Mouse (Mus musculus) intestine, embryonic 14.5 days (tissue): ENCODE data around the gene Nwd1. TPM values are rescaled to one million over a fixed set of nuclear protein-coding genes. Genes with fewer than 3 reads are reported as not detected.
A peak's percentile ranks its signal among the peaks of the same experiment; 100 is the strongest.

ENCODE experiments used
- ATAC-seq: fragments of 200-750 bp; cut with Nextera tagmentation; replicated peaks from 2 replicates; pipeline ENCODE4 v1.8.0; 2017; ENCODE audit warnings: low read depth, moderate number of reproducible peaks, moderate TSS enrichment, moderate library complexity; ENCODE audit not compliant: low FRiP score, low TSS enrichment
- DNase-seq: peaks from one replicate; pipeline ENCODE4 v3.0.0-alpha.2; 2018; ENCODE audit warnings: low spot score
- H3K27ac ChIP-seq: fragments of 300-500 bp; sonication (generic); 2 replicates; pipeline ENCODE4 v1.5.1; 2014; ENCODE audit warnings: low read depth, mild to moderate bottlenecking, control low read depth
- H3K27me3 ChIP-seq: fragments of 300-500 bp; sonication (generic); replicated peaks from 2 replicates; pipeline ENCODE4 v1.6.1; 2014; ENCODE audit warnings: low read length, control low read depth; ENCODE audit not compliant: control insufficient read depth, insufficient read depth
- H3K36me3 ChIP-seq: fragments of 300-500 bp; sonication (generic); 2 replicates; pipeline ENCODE4 v1.6.1; 2014; ENCODE audit warnings: low read length, control low read depth; ENCODE audit not compliant: control insufficient read depth, insufficient read depth
- H3K4me1 ChIP-seq: fragments of 300-500 bp; sonication (generic); replicated peaks from 2 replicates; pipeline ENCODE4 v1.6.1; 2014; ENCODE audit warnings: low read length, control low read depth, mixed read lengths; ENCODE audit not compliant: control insufficient read depth, insufficient read depth
- H3K4me2 ChIP-seq: fragments of 300-500 bp; sonication (generic); 2 replicates; pipeline ENCODE4 v1.6.1; 2014; ENCODE audit warnings: low read length
- H3K4me3 ChIP-seq: fragments of 300-500 bp; sonication (generic); 2 replicates; pipeline ENCODE4 v1.5.1; 2014; ENCODE audit warnings: low read depth, low read length, control low read depth, mixed read lengths
- H3K9ac ChIP-seq: fragments of 300-500 bp; sonication (generic); 2 replicates; pipeline ENCODE4 v1.6.1; 2014; ENCODE audit warnings: mild to moderate bottlenecking, low read length
- H3K9me3 ChIP-seq: fragments of 300-500 bp; sonication (generic); 2 replicates; pipeline ENCODE4 v1.6.1; 2016; ENCODE audit warnings: low read length, control low read depth; ENCODE audit not compliant: control insufficient read depth
- WGBS: fragments of 180-500 bp; shearing (Covaris S2); extraction: QIAGEN DNeasy Blood & Tissue Kit; methylation state at CpG from one replicate; pipeline ENCODE4 v1.1.7; 2014; 5-methylcytosine and 5-hydroxymethylcytosine counted together
- polyA plus RNA-seq: library from polyadenylated mRNA; unstranded; fragments of >200 nt; fragmentation: Nextera tagmentation; extraction: Ambion mirVana; gene quantifications from 2 replicates; pipeline ENCODE4 v1.2.1, GENCODE M21; 2014

Nwd1 gene
- polyA plus RNA-seq, 1 experiment from 2014 or later = 0.05 TPM

DNA sequence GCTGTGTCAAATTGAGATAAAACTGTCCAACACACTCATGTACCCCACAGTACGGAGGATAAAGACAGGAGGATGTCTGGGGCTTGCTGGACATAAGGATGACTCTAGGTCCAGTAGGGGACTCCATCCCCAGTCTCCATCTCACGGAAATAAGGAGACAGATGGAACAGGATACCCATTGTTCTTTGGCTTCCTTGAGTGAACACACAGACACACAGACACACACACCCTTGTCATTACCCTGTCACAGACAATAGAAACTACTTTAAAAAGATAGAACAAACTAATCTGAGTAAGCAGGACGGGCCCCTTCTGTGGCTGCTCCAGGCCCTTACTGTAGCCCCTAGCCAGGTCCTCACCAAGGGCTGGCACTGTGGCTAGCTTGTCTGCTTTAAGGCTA, 105.8 kb downstream of the Nwd1 start:
- Histone ChIP-seq H3K4me3 (no peak overlapping the region), H3K4me2 (no peak overlapping the region), H3K4me1 (no peaks in the 10 kb centered on the region), H3K27ac (no peak overlapping the region), H3K36me3 (peaks cover 94% of the 10 kb centered on the region), H3K9me3 (no peaks in the 10 kb centered on the region), H3K27me3 (no peaks in the 10 kb centered on the region), H3K9ac (no peak overlapping the region)
- peak; percentile 20 for DNase-seq
- WGBS = 86% methylated on average over 3 of the region's 3 CpGs
- ATAC-seq = no peak

DNA sequence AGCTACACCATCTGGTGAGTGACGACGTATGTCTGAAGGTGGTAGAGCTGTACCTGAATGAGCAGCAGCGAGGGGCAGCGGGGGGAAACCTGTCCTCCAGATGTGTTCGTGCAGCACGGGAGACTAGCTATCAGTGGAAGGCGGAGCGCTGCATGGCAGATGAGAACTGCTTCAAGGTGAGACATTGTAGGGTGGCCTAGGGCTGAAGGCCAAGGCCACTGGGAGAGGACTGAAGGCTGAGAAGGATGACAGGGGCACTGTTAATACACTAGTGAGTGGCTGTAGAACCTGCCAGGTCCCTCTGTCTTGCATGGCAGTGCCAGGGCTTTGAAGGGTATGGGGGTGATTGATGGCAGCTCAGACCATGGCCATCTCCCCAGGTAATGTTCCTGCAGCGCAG, 106.7 kb downstream of the Nwd1 start:
- 94% methylated on average over 9 of the region's 9 CpGs for WGBS
- H3K4me3 ChIP-seq = no peak overlapping the region
- no peaks in the 10 kb centered on the region for H3K9me3 ChIP-seq
- no peak overlapping the region for H3K9ac ChIP-seq
- no peak overlapping the region for H3K4me2 ChIP-seq
- peaks cover 94% of the 10 kb centered on the region for H3K36me3 ChIP-seq
- H3K4me1 ChIP-seq = no peaks in the 10 kb centered on the region
- H3K27ac ChIP-seq = no peak overlapping the region
- H3K27me3 ChIP-seq = no peaks in the 10 kb centered on the region
- DNase-seq (peak; percentile 33), ATAC-seq (no peak)

DNA sequence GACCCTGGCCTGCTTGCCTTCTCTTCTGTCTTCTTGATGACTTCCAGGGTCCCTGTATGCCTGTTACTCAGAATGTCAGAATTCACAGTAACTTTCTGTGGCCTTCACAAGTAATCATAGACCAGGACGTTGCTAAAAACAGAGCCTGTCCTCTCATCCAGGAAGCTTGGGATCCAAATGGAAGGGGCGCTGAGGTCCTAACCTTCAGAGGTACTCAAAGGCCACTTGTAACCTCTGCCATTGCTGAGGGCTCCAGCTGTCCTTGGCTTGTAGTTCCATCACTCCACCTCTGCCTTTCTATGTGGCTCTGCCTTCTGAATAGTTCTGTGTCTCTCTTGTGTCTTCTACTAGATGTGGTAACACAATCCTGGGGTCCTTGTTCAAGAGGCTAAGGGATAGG, 107.3 kb downstream of the Nwd1 start:
- ATAC-seq = no peak

DNA sequence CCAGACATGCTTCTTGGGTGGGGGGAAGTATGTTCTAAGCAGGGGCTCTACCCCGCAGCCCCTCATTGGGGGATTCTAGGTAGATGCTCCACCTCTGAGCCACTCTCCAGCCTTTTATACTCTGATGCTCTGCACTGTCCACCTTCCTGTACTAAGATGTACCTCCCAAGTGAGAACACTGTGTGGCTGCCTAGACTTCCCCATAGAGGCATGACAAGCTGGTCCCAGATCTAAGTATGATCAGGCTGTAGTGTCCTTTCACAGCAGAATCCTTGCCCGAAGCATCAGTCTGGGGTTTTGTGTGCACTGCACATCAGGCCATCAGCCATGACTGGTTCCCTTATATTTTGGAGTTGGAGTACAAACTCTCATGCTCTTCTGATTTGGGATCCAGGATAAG, 109.5 kb downstream of the Nwd1 start:
- Histone ChIP-seq H3K4me3 (no peak overlapping the region), H3K4me1 (no peaks in the 10 kb centered on the region), H3K9me3 (no peaks in the 10 kb centered on the region), H3K27me3 (no peaks in the 10 kb centered on the region), H3K36me3 (peaks cover 74% of the 10 kb centered on the region), H3K27ac (no peak overlapping the region), H3K9ac (no peak overlapping the region), H3K4me2 (no peak overlapping the region)
- 96% methylated on average over 2 of the region's 2 CpGs for WGBS
- no peak for ATAC-seq
- no peak for DNase-seq

More for the DNA sequence above, 107.3 kb downstream of the Nwd1 start:
- 87% methylated on average over 2 of the region's 2 CpGs for WGBS
- Histone ChIP-seq H3K4me2 (no peak overlapping the region), H3K27ac (no peak overlapping the region), H3K27me3 (no peaks in the 10 kb centered on the region), H3K9me3 (no peaks in the 10 kb centered on the region), H3K9ac (no peak overlapping the region), H3K36me3 (peaks cover 94% of the 10 kb centered on the region), H3K4me3 (no peak overlapping the region), H3K4me1 (no peaks in the 10 kb centered on the region)
- DNase-seq = no peak

DNA sequence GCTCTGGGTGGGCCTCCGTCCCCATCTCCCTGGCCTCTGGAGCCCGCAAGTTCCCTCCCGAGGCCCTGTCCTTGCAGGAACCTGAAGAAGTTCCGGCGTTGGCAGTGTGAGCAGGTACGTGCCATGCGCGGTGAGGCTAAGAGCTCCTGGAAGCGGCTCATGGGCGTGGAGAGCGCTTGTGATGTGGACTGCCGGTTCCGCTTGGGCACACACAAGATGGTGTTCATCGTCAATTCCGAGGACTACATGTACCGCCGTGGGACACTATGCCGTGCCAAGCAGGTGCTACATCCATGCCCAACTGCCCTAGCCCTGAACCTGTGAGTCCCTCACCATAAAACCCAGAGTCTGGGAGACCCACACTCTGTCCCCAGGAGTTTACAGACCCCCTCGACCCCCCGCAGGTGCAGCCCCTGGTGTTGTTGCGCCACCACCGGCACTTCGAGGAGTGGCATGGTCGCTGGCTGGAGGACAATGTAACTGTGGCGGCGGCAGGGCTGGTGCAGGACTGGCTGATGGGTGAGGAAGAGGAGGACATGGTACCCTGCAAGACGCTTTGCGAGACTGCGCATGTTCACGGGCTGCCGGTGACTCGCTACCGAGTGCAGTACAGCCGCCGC, 110.4 kb downstream of the Nwd1 start:
- H3K27me3 ChIP-seq = no peaks in the 10 kb centered on the region
- H3K9me3 ChIP-seq = no peaks in the 10 kb centered on the region
- no peak overlapping the region for H3K4me2 ChIP-seq
- DNase-seq = peak; percentile 21
- H3K36me3 ChIP-seq = peaks cover 66% of the 10 kb centered on the region
- H3K4me1 ChIP-seq = no peaks in the 10 kb centered on the region
- no peak overlapping the region for H3K9ac ChIP-seq
- ATAC-seq = no peak
- H3K27ac ChIP-seq = no peak overlapping the region
- 95% methylated on average over 35 of the region's 35 CpGs for WGBS
- no peak overlapping the region for H3K4me3 ChIP-seq

DNA sequence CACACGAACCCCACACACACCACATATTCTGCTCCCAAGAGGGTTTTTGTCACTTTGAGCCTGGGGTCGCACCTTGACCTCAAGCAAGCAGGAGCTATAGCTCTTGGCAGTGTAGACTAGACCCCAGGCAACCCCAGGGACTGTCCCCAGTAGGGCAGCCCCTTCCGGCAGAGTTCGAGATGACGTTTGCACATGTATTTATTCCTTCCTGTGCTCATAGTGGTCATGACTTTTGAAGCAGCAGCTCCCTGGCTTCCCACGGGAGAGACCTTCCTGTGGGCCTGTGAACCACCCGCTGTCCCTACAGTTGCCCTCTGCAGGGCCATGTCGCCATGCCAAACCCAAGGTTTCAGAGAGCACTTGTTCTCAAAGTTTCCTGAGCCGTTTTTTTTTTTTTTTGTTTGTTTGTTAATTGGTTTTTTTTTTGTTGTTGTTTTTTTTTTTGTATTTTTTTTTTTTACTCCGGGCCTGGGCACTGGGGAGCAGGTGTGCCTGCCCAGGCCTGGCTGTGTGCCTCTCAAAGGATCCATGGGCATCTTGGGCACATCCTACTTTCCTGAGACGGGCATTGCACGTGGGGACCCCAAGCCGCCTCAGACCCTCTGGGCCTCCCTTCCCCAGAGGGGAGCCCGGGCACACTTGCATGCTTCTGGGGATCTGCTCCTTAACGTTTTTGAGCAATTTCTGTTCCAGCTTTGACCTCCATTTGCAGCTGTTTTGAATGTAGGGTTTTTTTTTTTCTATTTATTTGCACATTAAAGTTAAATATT, 111.1 kb downstream of the Nwd1 start:
- H3K27me3 ChIP-seq = no peaks in the 10 kb centered on the region
- no peak overlapping the region for H3K4me3 ChIP-seq
- peaks cover 60% of the 10 kb centered on the region for H3K36me3 ChIP-seq
- no peaks in the 10 kb centered on the region for H3K9me3 ChIP-seq
- H3K4me2 ChIP-seq = no peak overlapping the region
- no peak for ATAC-seq
- no peaks in the 10 kb centered on the region for H3K4me1 ChIP-seq
- H3K27ac ChIP-seq = no peak overlapping the region
- H3K9ac ChIP-seq = no peak overlapping the region
- WGBS = 86% methylated on average over 15 of the region's 15 CpGs
- peak; percentile 49 for DNase-seq

DNA sequence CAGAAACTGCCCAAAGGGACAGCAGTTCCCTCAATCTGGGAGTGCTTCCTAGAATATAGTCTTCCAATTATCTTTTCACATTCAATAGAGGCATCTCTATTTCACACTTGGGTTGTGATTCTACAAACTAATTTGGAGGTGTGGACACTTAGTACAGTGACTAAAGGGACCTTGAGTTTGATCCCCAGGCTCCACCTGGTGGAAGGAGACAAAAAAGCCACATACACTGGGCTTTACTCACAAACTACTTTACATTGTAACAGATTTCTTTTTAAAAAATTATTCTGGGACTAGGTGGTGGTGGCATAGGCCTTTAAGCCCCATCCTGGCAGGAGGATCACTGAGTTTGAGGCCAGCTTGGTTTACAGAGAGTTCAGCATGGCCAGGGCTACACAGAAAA, 111.8 kb downstream of the Nwd1 start:
- Histone ChIP-seq H3K27ac (no peak overlapping the region), H3K4me3 (no peak overlapping the region), H3K4me1 (no peaks in the 10 kb centered on the region), H3K9ac (no peak overlapping the region), H3K9me3 (no peaks in the 10 kb centered on the region), H3K4me2 (no peak overlapping the region), H3K27me3 (no peaks in the 10 kb centered on the region), H3K36me3 (peaks cover 54% of the 10 kb centered on the region)
- ATAC-seq (no peak), DNase-seq (no peak)

DNA sequence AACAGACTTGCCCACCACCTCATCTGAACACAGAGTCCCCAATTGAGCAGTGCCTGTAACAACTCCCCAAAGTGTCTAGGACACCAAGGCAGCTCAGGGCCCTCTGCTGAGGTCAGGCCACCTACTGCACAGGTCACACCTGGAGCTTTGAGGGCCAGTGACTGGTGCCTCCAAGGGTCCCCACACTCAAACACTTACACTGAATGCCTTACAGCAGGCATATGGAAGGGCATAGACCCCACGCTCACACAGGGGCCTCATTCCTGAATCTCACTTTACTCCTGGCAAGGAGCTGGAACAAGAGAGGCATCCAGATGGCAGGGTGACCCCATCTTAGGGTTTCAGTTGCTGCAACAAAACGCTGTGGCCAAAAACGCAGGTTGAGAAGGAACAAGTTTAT, 113.7 kb downstream of the Nwd1 start:
- no peaks in the 10 kb centered on the region for H3K9me3 ChIP-seq
- WGBS = 87% methylated on average over 3 of the region's 3 CpGs
- peaks cover 38% of the 10 kb centered on the region for H3K36me3 ChIP-seq
- H3K4me1 ChIP-seq = no peaks in the 10 kb centered on the region
- DNase-seq (peak; percentile 43), ATAC-seq (no peak)
- no peak overlapping the region for H3K9ac ChIP-seq
- no peak overlapping the region for H3K27ac ChIP-seq
- H3K4me3 ChIP-seq = no peak overlapping the region
- H3K4me2 ChIP-seq = no peak overlapping the region
- no peaks in the 10 kb centered on the region for H3K27me3 ChIP-seq
